Mouse (Mus musculus) brain, adult 2 months (tissue): ENCODE measurements at regions not wholly inside any gene's neighbourhood (a gene's known extent, or its start where the extent isn't known, plus 50 kb on each side); places are given as distances from the start of the nearest gene placed in this dataset.
A peak's percentile ranks its signal among the peaks of the same experiment; 100 is the strongest.
"Not testable (repeated sequence)": the region's sequence is repeated elsewhere in the genome, so short reads cannot be mapped to it uniquely, and the experiment has no call there.

Source experiments
- DNase-seq: peaks from one replicate; pipeline ENCODE4 v3.0.0; 2011; ENCODE audit warnings: low read depth, low spot score

GRCm38 (mm10) chr19:32972116-32972515 lies 214.8 kb downstream of the Pten start:
- no peak for DNase-seq

- DNase-seq, result no peak
Measured at GRCm38 (mm10) chr19:32973130-32973529, 215.8 kb downstream of the Pten start.

- peak; percentile 73 for DNase-seq
Measured at GRCm38 (mm10) chr19:32974778-32975240, 217.5 kb downstream of the Pten start.

- no peak for DNase-seq
Measured at GRCm38 (mm10) chr19:32975303-32975702, 218.0 kb downstream of the Pten start.

GRCm38 (mm10) chr19:32976507-32976906 lies 219.2 kb downstream of the Pten start:
- no peak for DNase-seq

- no peak for DNase-seq
Measured at GRCm38 (mm10) chr19:32978037-32978745, 220.9 kb downstream of the Pten start.

GRCm38 (mm10) chr19:32980142-32980541 lies 222.8 kb downstream of the Pten start:
- DNase-seq, result no peak

GRCm38 (mm10) chr19:32988713-32989112 lies 231.4 kb downstream of the Pten start:
- no peak for DNase-seq

GRCm38 (mm10) chr19:32989346-32989745 lies 232.0 kb downstream of the Pten start:
- DNase-seq, result peak; percentile 28

- DNase-seq, result peak; percentile 3
Measured at GRCm38 (mm10) chr19:32990576-32990975, 233.3 kb downstream of the Pten start.

- DNase-seq, result no peak
Measured at GRCm38 (mm10) chr19:32998576-32999170, 241.4 kb downstream of the Pten start.

GRCm38 (mm10) chr19:33007582-33007981 lies 250.3 kb downstream of the Pten start:
- DNase-seq, result no peak

- no peak for DNase-seq
Measured at GRCm38 (mm10) chr19:33008076-33008475, 250.8 kb downstream of the Pten start.

- DNase-seq, result no peak
Measured at GRCm38 (mm10) chr19:33008794-33009193, 251.5 kb downstream of the Pten start.

GRCm38 (mm10) chr19:33010886-33011446 lies 253.7 kb downstream of the Pten start:
- DNase-seq, result peak; percentile 30

- not testable (repeated sequence) for DNase-seq
Measured at GRCm38 (mm10) chr19:33014879-33015278, 257.6 kb downstream of the Pten start.

GRCm38 (mm10) chr19:33021161-33021560 lies 263.9 kb downstream of the Pten start:
- no peak for DNase-seq

- DNase-seq, result no peak
Measured at GRCm38 (mm10) chr19:33022839-33023428, 265.6 kb downstream of the Pten start.

GRCm38 (mm10) chr19:33029688-33030444 lies 272.6 kb downstream of the Pten start:
- DNase-seq, result peak; percentile 20

- no peak for DNase-seq
Measured at GRCm38 (mm10) chr19:33040512-33040911, 283.2 kb downstream of the Pten start.

- no peak for DNase-seq
Measured at GRCm38 (mm10) chr19:33040991-33041390, 283.7 kb downstream of the Pten start.

GRCm38 (mm10) chr19:33042760-33043159 lies 285.5 kb downstream of the Pten start:
- DNase-seq, result no peak
